Mouse (Mus musculus) stomach, embryonic 16.5 days (tissue): ENCODE measurements around the gene Aoc2. TPM values are rescaled to one million over a fixed set of nuclear protein-coding genes. Genes with fewer than 3 reads are reported as not detected.

Experiments used
- ATAC-seq: fragments of 200-750 bp; cut with Nextera tagmentation; 2 replicates; pipeline ENCODE4 v1.8.0; 2017; ENCODE audit warnings: moderate number of reproducible peaks, moderate TSS enrichment; ENCODE audit not compliant: insufficient read depth, low FRiP score
- H3K27ac ChIP-seq: fragments of 300-500 bp; sonication (generic); 2 replicates; pipeline ENCODE4 v1.5.1; 2014; ENCODE audit warnings: low read length
- H3K27me3 ChIP-seq: fragments of 300-500 bp; sonication (generic); 2 replicates; pipeline ENCODE4 v1.6.1; 2014; ENCODE audit warnings: low read length, control low read depth, mixed read lengths; ENCODE audit not compliant: control insufficient read depth, insufficient read depth
- H3K36me3 ChIP-seq: fragments of 300-500 bp; sonication (generic); 2 replicates; pipeline ENCODE4 v1.6.1; 2014; ENCODE audit warnings: low read length; ENCODE audit not compliant: control insufficient read depth, insufficient read depth
- H3K4me1 ChIP-seq: fragments of 300-500 bp; sonication (generic); 2 replicates; pipeline ENCODE4 v1.6.1; 2014; ENCODE audit warnings: low read length, control low read depth, mixed read lengths; ENCODE audit not compliant: control insufficient read depth, insufficient read depth
- H3K4me2 ChIP-seq: fragments of 300-500 bp; sonication (generic); 2 replicates; pipeline ENCODE4 v1.6.1; 2014; ENCODE audit warnings: low read depth, low read length, mixed read lengths
- H3K4me3 ChIP-seq: fragments of 300-500 bp; sonication (generic); replicated peaks from 2 replicates; pipeline ENCODE4 v1.5.1; 2014; ENCODE audit warnings: mild to moderate bottlenecking, low read length
- H3K9ac ChIP-seq: fragments of 300-500 bp; sonication (generic); 2 replicates; pipeline ENCODE4 v1.6.1; 2014; ENCODE audit warnings: low read length
- H3K9me3 ChIP-seq: fragments of 300-500 bp; sonication (generic); replicated peaks from 2 replicates; pipeline ENCODE4 v1.6.1; 2016; ENCODE audit warnings: low read length, control low read depth; ENCODE audit not compliant: control insufficient read depth
- WGBS: fragments of 180-500 bp; shearing (Covaris S2); extraction: QIAGEN DNeasy Blood & Tissue Kit; methylation state at CpG from one replicate; pipeline ENCODE4 v1.1.7; 2014; 5-methylcytosine and 5-hydroxymethylcytosine counted together
- polyA plus RNA-seq: library from polyadenylated mRNA; unstranded; fragments of >200 nt; fragmentation: Nextera tagmentation; extraction: Ambion mirVana; gene quantifications from 2 replicates; pipeline ENCODE4 v1.2.1, GENCODE M21; 2015

The Aoc2 gene
- polyA plus RNA-seq, 1 experiment from 2014 or later = 1.4 TPM

DNA sequence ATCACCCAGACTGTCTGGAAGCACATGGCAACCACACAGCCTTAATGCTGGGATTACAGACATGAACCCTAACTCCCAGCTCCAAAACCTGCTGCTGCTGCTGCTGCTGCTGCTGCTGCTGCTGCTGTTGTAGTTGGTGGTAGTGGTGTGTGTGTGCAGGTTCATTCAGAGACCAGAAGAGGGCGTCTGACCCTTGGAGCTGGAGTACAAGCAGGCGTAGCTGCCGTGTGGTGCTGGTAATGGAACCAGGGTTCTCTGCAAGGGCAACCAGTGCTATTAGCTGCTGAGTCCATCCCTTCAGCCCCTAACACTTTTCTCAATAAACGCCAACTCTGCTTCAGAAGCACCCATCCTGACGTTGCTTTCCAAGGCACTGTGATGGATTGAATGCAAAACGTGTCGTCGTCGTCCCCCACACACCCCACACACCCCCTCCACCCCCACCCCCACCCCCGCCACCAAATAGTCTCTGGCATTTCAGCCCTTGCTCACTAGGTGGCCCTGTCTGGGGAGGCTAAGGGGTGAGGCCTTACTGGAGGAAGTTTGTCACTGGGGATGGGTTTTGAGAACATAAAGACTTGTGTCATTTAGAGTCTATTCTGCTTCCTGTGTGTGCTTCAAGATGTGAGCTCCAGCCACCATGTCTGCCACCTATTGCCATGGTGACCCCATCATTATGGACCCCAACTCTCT lies 22.4 kb downstream of the Aoc2 start:
- no peak overlapping the region for H3K27ac ChIP-seq
- H3K9me3 ChIP-seq = no peaks in the 10 kb centered on the region
- no peaks in the 10 kb centered on the region for H3K27me3 ChIP-seq
- no peak for ATAC-seq
- no peak overlapping the region for H3K9ac ChIP-seq
- H3K4me2 ChIP-seq = no peak overlapping the region
- no peaks in the 10 kb centered on the region for H3K36me3 ChIP-seq
- no peak overlapping the region for H3K4me3 ChIP-seq
- 66% methylated on average over 10 of the region's 10 CpGs for WGBS
- no peaks in the 10 kb centered on the region for H3K4me1 ChIP-seq

DNA sequence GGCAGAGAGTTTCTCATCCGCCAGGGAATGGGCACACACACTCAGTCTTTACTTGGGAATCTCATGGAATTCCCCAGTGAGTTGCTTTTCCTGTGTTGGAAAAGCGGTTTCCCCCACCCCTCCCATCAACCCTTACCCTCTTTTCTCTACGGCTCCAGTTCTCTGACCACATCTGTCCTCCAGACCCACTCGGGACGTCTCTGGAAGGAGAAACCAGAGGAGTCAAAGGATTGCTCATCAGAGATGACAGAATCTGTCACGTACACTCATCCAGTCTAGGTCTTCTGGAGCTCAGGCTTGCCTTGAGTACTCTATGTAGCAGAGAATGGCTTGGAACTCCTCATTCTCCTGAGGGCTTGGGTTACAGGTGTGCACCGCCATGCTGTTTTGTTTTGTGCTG lies 23.9 kb downstream of the Aoc2 start:
- 70% methylated on average over 7 of the region's 7 CpGs for WGBS
- no peaks in the 10 kb centered on the region for H3K36me3 ChIP-seq
- H3K27ac ChIP-seq = no peak overlapping the region
- no peak overlapping the region for H3K4me2 ChIP-seq
- no peak overlapping the region for H3K4me3 ChIP-seq
- H3K27me3 ChIP-seq = no peaks in the 10 kb centered on the region
- H3K4me1 ChIP-seq = no peaks in the 10 kb centered on the region
- ATAC-seq = no peak
- H3K9me3 ChIP-seq = no peaks in the 10 kb centered on the region
- no peak overlapping the region for H3K9ac ChIP-seq

DNA sequence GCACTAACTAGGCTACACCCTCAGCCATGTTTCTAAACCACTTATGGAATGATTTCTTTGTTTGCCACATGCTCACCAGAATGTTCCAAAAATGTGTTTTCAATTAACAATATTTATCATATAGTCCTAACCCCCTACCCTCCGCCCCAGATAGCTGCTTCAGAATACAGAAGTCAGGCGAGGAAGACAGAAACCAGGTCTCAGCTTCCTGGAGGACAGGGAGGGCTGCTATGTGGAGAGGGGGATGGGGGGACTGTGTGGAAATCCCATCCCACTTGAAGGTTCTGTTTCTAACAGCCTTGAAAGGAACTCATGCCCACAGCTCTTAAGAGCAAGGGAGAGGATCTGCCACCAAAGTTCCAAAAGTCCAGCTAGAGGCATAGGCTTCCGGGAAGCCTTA lies 24.4 kb downstream of the Aoc2 start:
- Histone ChIP-seq H3K9me3 (no peaks in the 10 kb centered on the region), H3K27me3 (no peaks in the 10 kb centered on the region), H3K36me3 (no peaks in the 10 kb centered on the region), H3K4me2 (no peak overlapping the region), H3K4me3 (no peak overlapping the region), H3K4me1 (no peaks in the 10 kb centered on the region), H3K9ac (no peak overlapping the region), H3K27ac (no peak overlapping the region)
- 71% methylated on average over 3 of the region's 3 CpGs for WGBS
- no peak for ATAC-seq

DNA sequence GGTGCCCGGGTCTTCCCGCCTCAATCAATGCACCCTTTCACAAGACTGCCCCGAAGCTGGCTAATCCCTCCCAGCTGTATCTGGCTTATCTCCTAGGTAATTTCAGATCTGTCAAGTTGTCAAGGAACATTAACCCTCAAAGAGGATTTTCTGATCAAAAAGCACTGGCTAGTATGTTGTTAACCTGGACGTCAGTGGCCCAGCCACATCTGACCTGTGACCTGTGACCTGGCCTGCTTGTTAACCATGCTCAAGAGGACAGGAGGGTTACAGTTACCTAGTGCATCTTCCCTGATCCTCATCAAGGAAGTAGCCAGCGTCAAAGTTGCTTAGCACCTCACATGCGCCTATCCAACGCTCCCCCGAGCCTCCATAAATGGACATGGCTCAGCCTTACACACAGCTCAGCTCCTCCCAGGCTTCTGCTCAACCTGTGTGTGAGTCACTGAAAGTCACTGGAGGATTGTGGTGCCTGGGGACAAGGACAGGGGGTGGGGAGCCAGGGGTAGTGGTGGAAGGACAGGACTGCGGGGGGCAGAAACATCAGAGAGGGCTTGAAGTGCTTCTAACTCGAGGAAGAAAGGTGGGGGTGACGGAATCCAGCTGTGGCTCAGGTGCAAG lies 26.3 kb downstream of the Aoc2 start:
- no peaks in the 10 kb centered on the region for H3K4me1 ChIP-seq
- no peaks in the 10 kb centered on the region for H3K27me3 ChIP-seq
- H3K4me2 ChIP-seq = no peak overlapping the region
- ATAC-seq = no peak
- no peak overlapping the region for H3K9ac ChIP-seq
- H3K27ac ChIP-seq = no peak overlapping the region
- 44% methylated on average over 11 of the region's 11 CpGs for WGBS
- no peaks in the 10 kb centered on the region for H3K9me3 ChIP-seq
- H3K4me3 ChIP-seq = no peak overlapping the region
- no peaks in the 10 kb centered on the region for H3K36me3 ChIP-seq

DNA sequence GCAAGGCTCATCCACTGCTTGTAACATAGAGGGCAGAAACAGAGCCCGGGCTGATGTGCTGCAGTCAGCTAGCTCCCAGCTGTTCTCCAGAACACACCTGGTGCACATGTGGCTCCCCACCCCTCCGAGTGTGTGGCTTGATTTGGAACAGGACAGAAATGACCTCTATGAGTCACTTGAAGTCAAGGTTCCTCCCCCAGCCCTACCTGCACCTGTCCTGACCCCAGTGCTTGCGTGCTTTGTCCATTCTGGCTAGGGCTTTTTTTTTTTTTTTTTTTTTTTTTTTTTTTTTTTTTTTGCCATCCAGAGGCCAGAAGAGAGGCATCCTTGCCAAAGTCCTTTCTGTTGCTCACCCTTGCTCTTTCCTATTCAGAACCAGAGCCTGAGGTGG lies 26.9 kb downstream of the Aoc2 start:
- WGBS = 46% methylated on average over 3 of the region's 3 CpGs
- no peaks in the 10 kb centered on the region for H3K27me3 ChIP-seq
- no peak overlapping the region for H3K9ac ChIP-seq
- no peaks in the 10 kb centered on the region for H3K9me3 ChIP-seq
- H3K4me2 ChIP-seq = no peak overlapping the region
- H3K36me3 ChIP-seq = no peaks in the 10 kb centered on the region
- no peak overlapping the region for H3K4me3 ChIP-seq
- no peak for ATAC-seq
- no peaks in the 10 kb centered on the region for H3K4me1 ChIP-seq
- no peak overlapping the region for H3K27ac ChIP-seq

DNA sequence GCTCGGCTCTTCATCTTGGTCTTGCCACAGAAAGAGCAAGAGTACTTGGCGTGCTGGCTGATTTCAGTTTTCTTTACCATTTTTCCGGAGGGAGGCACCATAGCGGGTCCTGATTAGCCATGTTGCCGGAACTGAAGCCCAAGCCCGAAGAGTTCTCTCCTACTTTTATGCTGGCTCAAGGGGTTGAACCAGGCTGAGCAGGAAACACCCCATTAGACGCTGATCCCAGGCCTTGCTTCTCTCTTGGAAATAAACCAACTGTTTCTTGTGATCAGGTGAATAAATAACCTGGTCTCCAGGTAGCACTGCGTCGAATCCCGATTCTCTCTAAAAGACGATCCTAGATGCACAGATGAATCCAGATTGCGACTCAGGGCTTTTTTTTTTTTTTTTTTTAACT lies 28.6 kb downstream of the Aoc2 start:
- Histone ChIP-seq H3K27me3 (no peaks in the 10 kb centered on the region), H3K27ac (no peak overlapping the region), H3K36me3 (no peaks in the 10 kb centered on the region), H3K4me1 (no peaks in the 10 kb centered on the region), H3K4me3 (no peak overlapping the region), H3K9ac (no peak overlapping the region), H3K4me2 (no peak overlapping the region), H3K9me3 (no peaks in the 10 kb centered on the region)
- WGBS = 86% methylated on average over 12 of the region's 12 CpGs
- ATAC-seq = no peak

DNA sequence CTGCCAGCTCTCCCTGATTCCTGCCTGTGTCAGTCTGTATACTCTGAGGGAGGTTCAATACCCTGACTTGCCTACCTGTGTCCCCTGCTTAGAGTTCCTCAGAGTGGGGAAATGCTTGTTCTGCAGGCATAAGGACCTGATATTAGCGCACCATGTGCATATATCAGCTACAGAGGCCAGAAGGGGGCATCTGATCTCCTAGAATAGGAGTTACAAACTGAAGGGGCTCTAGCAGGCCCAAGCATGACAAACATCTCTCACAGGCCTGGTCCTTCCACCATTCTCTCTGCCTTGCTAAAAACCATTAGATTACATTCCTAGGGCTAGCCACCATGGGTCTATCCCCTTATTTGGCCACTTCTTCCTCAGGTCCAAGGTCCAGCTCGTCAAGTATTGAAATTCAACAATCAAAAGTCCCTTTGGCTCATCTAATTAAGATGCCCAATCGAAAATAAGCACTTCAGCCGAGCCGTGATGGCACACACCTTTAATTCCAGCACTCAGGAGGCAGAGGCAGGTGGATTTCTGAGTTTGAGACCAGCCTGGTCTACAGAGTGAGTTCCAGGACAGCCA lies 29.7 kb downstream of the Aoc2 start:
- WGBS = 83% methylated on average over 5 of the region's 5 CpGs
- Histone ChIP-seq H3K9me3 (no peaks in the 10 kb centered on the region), H3K4me2 (no peak overlapping the region), H3K27ac (no peak overlapping the region), H3K27me3 (no peaks in the 10 kb centered on the region), H3K9ac (no peak overlapping the region), H3K36me3 (no peaks in the 10 kb centered on the region), H3K4me1 (no peaks in the 10 kb centered on the region), H3K4me3 (no peak overlapping the region)
- ATAC-seq = no peak

DNA sequence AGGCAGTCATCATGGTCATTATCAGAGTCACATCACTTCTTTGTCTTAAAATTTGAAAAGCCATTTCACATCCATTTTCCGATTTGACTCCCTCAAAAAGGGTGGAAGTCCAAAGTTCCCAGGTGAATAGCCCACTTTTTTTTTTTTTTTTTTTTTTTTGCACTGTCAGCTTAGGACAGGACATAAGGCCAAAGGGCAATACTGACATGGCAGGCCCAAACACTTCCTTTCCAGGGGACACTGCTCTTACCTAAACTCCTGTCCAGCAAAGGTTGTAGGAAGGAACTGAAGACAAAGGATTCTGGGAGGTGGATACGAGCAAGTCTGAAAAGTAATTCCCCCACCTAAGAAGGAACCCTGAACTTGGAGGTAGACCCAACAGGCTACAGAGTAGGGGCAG lies 31.1 kb downstream of the Aoc2 start:
- Histone ChIP-seq H3K4me3 (no peak overlapping the region), H3K36me3 (no peaks in the 10 kb centered on the region), H3K4me1 (no peaks in the 10 kb centered on the region), H3K9me3 (no peaks in the 10 kb centered on the region), H3K27ac (no peak overlapping the region), H3K9ac (no peak overlapping the region), H3K27me3 (no peaks in the 10 kb centered on the region), H3K4me2 (no peak overlapping the region)
- no peak for ATAC-seq
- WGBS = 88% methylated on average over 2 of the region's 2 CpGs

DNA sequence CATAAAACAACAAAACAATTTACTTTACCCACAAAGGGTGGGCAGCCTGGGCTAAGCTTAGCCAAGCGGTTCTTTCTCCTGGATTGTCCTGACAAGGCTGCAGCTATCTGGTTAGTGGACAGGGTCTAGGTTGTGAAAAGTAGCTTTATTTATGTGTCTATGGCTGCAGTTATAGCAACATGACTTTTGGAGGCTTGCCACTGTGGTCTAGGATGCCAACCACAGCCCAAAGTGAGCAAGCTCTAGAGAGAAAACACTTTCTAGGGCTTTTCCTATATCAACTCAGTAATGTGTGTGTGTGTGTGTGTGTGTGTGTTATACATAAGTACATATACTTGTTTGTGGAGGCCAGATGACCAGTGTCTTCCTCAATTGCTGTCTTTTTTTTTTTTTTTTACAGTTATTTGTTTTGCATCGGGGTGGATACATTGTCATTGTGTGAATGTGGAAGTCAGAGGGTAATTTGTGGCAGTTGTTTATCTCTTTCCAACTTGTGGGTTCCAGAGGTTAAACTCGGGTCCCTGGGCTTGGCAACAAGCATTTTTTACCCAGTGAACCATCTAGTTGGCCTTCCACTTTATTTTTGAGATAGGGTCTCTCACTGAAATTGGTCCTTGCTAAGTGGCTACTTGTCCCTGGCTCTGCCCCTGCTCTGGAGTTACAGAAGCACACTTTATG lies 32.8 kb downstream of the Aoc2 start:
- WGBS = 70% methylated on average over 3 of the region's 3 CpGs
- no peaks in the 10 kb centered on the region for H3K36me3 ChIP-seq
- no peak overlapping the region for H3K4me2 ChIP-seq
- no peaks in the 10 kb centered on the region for H3K27me3 ChIP-seq
- no peak overlapping the region for H3K4me3 ChIP-seq
- H3K4me1 ChIP-seq = no peaks in the 10 kb centered on the region
- ATAC-seq = no peak
- no peak overlapping the region for H3K27ac ChIP-seq
- H3K9me3 ChIP-seq = no peaks in the 10 kb centered on the region
- H3K9ac ChIP-seq = no peak overlapping the region
